Mouse (Mus musculus) cortical plate, adult 2 months (tissue): ENCODE data around the gene Pagr1b.

ENCODE experiments used
- CTCF ChIP-seq: fragments of 200-500 bp; IDR thresholded peaks from 2 replicates; pipeline ENCODE4 v1.5.1; 2011; ENCODE audit warnings: mild to moderate bottlenecking, control low read depth, low read length; ENCODE audit not compliant: insufficient read depth; ENCODE audit errors: extremely low read depth
- POLR2A ChIP-seq: fragments of 200-500 bp; IDR thresholded peaks from 2 replicates; pipeline ENCODE4 v1.6.1; 2011; ENCODE audit warnings: mild to moderate bottlenecking, low read length, control low read depth; ENCODE audit not compliant: insufficient read depth; ENCODE audit errors: extremely low read depth

DNA sequence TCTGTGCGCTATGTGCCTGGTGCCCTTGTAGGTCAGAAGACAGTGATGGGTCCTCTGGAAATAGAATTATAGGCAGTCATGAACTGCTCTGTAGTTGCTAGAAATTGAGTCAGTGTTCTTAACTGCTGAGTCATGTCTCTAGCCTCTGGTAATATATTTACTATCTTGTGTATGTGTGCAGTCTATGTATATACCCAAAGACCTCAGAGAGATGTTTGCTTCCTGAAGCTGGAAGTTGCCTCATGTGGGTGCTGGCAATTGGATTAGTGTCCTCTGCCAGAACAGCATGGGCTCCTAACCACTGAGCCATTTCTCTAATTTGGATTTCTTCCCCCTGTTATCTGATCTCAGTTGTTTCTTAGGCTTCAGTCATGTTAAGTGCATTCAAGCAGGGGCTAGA is 13.9 kb upstream of the Pagr1b start:
- no peak for TF ChIP-seq CTCF
- TF ChIP-seq POLR2A, result no peak
